Mouse (Mus musculus): ENCODE measurements at regions not wholly inside any gene's neighbourhood (a gene's known extent, or its start where the extent isn't known, plus 50 kb on each side); places are given as distances from the start of the nearest gene placed in this dataset.

DNA sequence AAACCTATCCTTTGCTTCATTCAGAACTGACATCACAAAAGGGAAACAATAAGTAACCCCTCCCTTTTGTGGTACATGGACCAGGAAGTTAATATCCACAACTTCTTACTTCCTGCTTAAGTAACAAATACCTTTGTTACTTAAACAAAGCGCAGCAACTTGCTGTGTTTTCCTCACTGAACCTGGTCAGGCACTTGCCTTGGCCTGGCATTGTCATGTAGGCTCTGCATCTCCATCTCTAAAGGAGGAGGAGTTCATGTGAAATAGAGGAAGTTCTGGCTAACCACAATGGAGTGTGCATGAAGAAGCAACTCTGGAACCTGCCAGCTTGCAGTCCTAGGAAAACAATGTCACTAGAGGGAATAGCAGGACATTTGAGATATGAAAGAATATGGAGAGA lies 806.3 kb downstream of the Tmem132b start:
- no peaks in the 10 kb centered on the region for H3K36me3 ChIP-seq
- H3K4me2 ChIP-seq (replicated peaks) = no peak overlapping the region
- no peaks in the 10 kb centered on the region for H3K4me1 ChIP-seq
- ATAC-seq (ENCODE audit: insufficient number of reproducible peaks, low FRiP score, low TSS enrichment, low read depth) = no peak
- no peak overlapping the region for H3K9ac ChIP-seq
- no peaks in the 10 kb centered on the region for H3K27me3 ChIP-seq
- H3K4me3 ChIP-seq (replicated peaks) = no peak overlapping the region
- H3K27ac ChIP-seq (replicated peaks) = no peak overlapping the region
- H3K9me3 ChIP-seq (replicated peaks) = no peaks in the 10 kb centered on the region
- 58% methylated on average over 1 of the region's 1 CpGs for WGBS

DNA sequence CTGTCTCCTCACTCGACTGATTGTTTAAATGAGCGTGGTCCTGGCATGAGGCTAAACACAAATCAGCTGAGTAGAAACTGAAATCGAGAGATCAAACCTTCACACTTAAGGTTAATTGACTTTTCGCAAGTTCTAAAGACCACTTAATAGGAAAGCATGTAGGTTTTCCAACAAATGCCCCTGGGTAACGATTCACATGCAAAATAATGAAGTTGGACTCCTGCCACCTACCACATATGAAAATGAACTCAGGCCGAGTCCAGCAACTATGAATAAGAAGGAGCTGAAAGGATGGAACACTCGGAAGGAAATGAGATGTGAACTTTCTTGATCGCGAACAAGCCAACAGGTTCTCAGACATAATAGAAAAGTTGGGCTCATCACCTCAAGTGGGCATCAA lies 812.0 kb downstream of the Tmem132b start:
- Histone ChIP-seq H3K4me2 (replicated peaks) (no peak overlapping the region), H3K27ac (replicated peaks) (no peak overlapping the region), H3K36me3 (no peaks in the 10 kb centered on the region), H3K4me3 (replicated peaks) (no peak overlapping the region), H3K27me3 (no peaks in the 10 kb centered on the region), H3K9me3 (replicated peaks) (no peaks in the 10 kb centered on the region), H3K9ac (no peak overlapping the region), H3K4me1 (no peaks in the 10 kb centered on the region)
- no peak for ATAC-seq (ENCODE audit: insufficient number of reproducible peaks, low FRiP score, low TSS enrichment, low read depth)
- 83% methylated on average over 9 of the region's 9 CpGs for WGBS

DNA sequence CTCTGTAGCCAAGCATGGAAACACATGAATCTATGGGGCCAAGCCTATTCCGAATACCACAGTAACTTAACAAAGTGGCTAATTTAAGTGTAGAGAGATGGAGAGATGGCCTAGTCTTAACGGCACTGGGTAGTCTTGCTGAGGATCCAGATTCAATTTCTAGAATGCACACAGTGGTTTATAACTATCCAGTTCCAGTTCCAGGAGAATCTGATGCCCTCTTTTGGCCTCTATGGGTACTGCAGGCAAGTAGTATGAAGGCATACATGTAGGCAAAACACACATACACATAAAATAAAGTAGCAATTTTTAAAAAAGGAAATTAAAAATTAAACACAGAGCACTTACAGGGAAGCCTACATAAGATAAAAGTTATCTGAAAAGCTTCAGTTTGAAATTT lies 819.4 kb downstream of the Tmem132b start:
- no peak overlapping the region for H3K4me2 ChIP-seq (replicated peaks)
- no peak overlapping the region for H3K27ac ChIP-seq (replicated peaks)
- no peak overlapping the region for H3K9ac ChIP-seq
- H3K36me3 ChIP-seq = no peaks in the 10 kb centered on the region
- no peak for ATAC-seq (ENCODE audit: insufficient number of reproducible peaks, low FRiP score, low TSS enrichment, low read depth)
- no peaks in the 10 kb centered on the region for H3K9me3 ChIP-seq (replicated peaks)
- H3K27me3 ChIP-seq = no peaks in the 10 kb centered on the region
- H3K4me1 ChIP-seq = no peaks in the 10 kb centered on the region
- 93% methylated on average over 2 of the region's 2 CpGs for WGBS
- no peak overlapping the region for H3K4me3 ChIP-seq (replicated peaks)

DNA sequence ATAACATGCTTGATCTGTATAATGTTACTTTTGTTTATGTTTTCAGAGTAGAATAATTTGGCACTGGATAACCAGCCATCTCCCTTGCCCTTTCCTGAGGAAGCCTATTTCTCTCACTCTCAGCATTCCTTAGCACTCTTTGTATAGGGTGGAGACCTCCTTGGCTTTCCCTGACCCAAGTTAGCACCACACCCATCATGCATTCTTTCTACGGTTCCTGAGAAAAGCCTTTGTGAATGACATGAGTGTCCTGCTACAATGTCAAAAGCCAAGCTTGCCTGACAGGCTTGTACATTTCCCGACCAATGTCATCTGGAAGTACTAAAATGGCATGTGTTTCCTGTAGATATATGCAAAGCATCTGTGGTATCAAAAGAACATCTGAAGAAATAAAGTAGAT lies 837.9 kb downstream of the Tmem132b start:
- no peak overlapping the region for H3K27ac ChIP-seq (replicated peaks)
- H3K4me1 ChIP-seq = no peaks in the 10 kb centered on the region
- no peaks in the 10 kb centered on the region for H3K9me3 ChIP-seq (replicated peaks)
- no peaks in the 10 kb centered on the region for H3K27me3 ChIP-seq
- no peak overlapping the region for H3K4me3 ChIP-seq (replicated peaks)
- no peaks in the 10 kb centered on the region for H3K36me3 ChIP-seq
- ATAC-seq (ENCODE audit: insufficient number of reproducible peaks, low FRiP score, low TSS enrichment, low read depth) = no peak
- 52% methylated on average over 2 of the region's 2 CpGs for WGBS
- no peak overlapping the region for H3K9ac ChIP-seq
- H3K4me2 ChIP-seq (replicated peaks) = no peak overlapping the region

DNA sequence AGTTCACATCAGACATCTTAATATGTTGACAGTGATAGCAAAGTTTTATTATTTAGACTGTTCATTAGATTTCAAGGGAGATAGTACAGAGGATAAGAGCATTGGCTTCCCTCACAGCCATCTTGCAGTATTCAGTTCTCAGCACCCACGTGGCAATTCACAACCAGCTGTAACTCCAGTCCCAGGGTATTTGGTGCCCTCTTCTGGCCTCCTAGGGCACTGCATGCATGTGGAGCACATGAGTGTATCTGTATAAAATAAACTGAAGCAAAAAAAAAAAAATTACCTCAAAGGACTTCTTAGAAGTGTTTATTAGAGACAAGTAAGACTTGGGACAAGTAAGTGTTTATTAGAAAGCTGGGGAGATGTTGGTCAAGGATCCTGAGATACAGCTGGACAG lies 849.3 kb upstream of the Tmem132c start:
- no peak for ATAC-seq (ENCODE audit: insufficient number of reproducible peaks, low FRiP score, low TSS enrichment, low read depth)
- no peak overlapping the region for H3K27ac ChIP-seq (replicated peaks)
- H3K4me2 ChIP-seq (replicated peaks) = no peak overlapping the region
- H3K27me3 ChIP-seq = no peaks in the 10 kb centered on the region
- H3K4me1 ChIP-seq = no peaks in the 10 kb centered on the region
- 56% methylated on average over 1 of the region's 1 CpGs for WGBS
- no peak overlapping the region for H3K9ac ChIP-seq
- H3K4me3 ChIP-seq (replicated peaks) = no peak overlapping the region
- H3K36me3 ChIP-seq = no peaks in the 10 kb centered on the region
- no peaks in the 10 kb centered on the region for H3K9me3 ChIP-seq (replicated peaks)

DNA sequence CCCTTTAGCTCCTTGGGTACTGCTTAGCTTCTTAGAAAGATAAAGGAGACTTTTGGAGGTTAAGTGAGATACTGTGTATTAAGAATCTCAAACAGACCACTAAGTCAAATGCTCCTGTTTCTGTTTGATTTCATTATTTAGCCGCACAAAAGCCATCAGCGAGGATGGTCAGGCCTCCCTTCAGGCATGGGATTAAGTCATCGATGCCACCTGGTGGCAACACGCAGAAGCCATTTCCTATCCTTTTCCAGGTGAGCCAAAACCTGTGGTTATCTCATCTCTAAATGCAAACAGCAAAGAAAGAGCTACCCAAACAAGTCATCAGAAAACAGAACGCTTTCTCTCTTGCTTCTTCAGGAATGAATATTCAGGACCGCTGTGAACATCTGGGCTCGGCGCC lies 846.3 kb upstream of the Tmem132c start:
- ATAC-seq (ENCODE audit: insufficient number of reproducible peaks, low FRiP score, low TSS enrichment, low read depth) = no peak
- Histone ChIP-seq H3K27me3 (no peaks in the 10 kb centered on the region), H3K9me3 (replicated peaks) (no peaks in the 10 kb centered on the region), H3K9ac (no peak overlapping the region), H3K36me3 (no peaks in the 10 kb centered on the region), H3K4me3 (replicated peaks) (no peak overlapping the region), H3K27ac (replicated peaks) (no peak overlapping the region), H3K4me1 (no peaks in the 10 kb centered on the region), H3K4me2 (replicated peaks) (no peak overlapping the region)
- WGBS = 43% methylated on average over 8 of the region's 8 CpGs

DNA sequence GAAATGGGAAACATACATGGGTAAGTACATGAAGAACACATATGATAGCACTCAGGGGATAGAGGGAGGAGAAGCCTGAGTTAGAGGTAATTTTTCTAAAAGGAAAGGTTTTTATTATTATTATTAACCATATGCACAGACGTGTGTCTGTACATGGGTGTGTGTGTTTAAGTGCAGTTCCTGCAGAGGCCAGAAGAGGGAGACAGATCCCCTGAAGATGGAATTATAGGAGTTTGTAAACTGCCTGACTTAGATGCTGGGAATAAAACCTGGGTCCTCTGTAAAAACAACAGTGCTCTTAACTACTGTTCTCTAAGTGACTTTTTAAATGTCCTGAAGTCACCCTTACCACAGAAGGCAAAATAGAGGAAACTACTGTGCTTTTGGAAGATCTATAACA lies 809.9 kb upstream of the Tmem132c start:
- no peak overlapping the region for H3K9ac ChIP-seq
- no peaks in the 10 kb centered on the region for H3K27me3 ChIP-seq
- no peak overlapping the region for H3K4me2 ChIP-seq (replicated peaks)
- ATAC-seq (ENCODE audit: insufficient number of reproducible peaks, low FRiP score, low TSS enrichment, low read depth) = no peak
- WGBS = 79% methylated on average over 1 of the region's 1 CpGs
- peaks cover 6% of the 10 kb centered on the region; the same call in 1 of the 2 replicates for H3K9me3 ChIP-seq (replicated peaks)
- no peak overlapping the region for H3K27ac ChIP-seq (replicated peaks)
- H3K4me3 ChIP-seq (replicated peaks) = no peak overlapping the region
- H3K36me3 ChIP-seq = no peaks in the 10 kb centered on the region
- no peaks in the 10 kb centered on the region for H3K4me1 ChIP-seq

DNA sequence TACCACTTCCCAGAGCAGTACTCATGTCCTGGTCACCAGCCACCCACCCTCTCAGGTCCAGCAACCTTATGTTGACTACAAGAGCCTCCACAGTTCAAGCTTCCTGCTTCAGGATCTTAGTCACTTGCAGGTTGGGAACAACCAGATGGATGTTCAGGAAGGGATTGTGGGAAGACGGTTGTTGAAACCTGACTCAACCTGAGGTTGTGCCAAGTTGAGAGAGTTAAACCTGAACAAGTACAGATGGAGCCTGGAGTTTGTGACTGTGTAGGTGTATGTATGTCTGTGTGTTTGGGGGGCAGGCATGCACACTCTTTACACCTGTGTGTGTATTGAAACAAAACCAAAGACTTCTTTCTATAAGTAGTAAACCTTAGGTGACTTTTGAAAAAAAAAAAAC lies 802.9 kb upstream of the Tmem132c start:
- Histone ChIP-seq H3K27me3 (no peaks in the 10 kb centered on the region), H3K9ac (no peak overlapping the region), H3K9me3 (replicated peaks) (no peaks in the 10 kb centered on the region), H3K27ac (replicated peaks) (no peak overlapping the region), H3K4me1 (no peaks in the 10 kb centered on the region), H3K4me2 (replicated peaks) (no peak overlapping the region), H3K36me3 (no peaks in the 10 kb centered on the region), H3K4me3 (replicated peaks) (no peak overlapping the region)
- no peak for ATAC-seq (ENCODE audit: insufficient number of reproducible peaks, low FRiP score, low TSS enrichment, low read depth)
- 89% methylated on average over 1 of the region's 1 CpGs for WGBS

DNA sequence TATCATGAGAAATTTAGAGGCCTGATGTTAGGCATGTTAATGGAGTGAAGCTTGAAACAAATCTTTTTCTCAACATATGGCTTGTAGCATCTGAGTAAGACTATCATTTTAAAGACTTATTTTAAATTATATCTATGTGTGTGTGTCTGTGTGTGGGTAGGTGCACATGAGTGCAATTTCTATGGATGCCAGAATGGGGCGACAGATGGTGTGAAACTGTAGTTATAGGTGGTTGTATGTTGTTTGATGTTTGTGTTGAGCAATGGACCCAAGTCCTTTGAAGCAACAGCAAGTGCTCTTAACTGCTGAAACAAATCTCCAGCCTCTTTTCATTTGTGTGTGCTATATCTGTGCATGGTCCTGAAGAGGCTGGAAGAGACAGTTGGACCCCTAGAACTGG lies 801.1 kb upstream of the Tmem132c start:
- H3K36me3 ChIP-seq = no peaks in the 10 kb centered on the region
- WGBS = 91% methylated on average over 1 of the region's 1 CpGs
- no peak overlapping the region for H3K27ac ChIP-seq (replicated peaks)
- ATAC-seq (ENCODE audit: insufficient number of reproducible peaks, low FRiP score, low TSS enrichment, low read depth) = no peak
- H3K4me2 ChIP-seq (replicated peaks) = no peak overlapping the region
- H3K9me3 ChIP-seq (replicated peaks) = no peaks in the 10 kb centered on the region
- no peaks in the 10 kb centered on the region for H3K4me1 ChIP-seq
- H3K4me3 ChIP-seq (replicated peaks) = no peak overlapping the region
- H3K27me3 ChIP-seq = no peaks in the 10 kb centered on the region
- H3K9ac ChIP-seq = no peak overlapping the region

DNA sequence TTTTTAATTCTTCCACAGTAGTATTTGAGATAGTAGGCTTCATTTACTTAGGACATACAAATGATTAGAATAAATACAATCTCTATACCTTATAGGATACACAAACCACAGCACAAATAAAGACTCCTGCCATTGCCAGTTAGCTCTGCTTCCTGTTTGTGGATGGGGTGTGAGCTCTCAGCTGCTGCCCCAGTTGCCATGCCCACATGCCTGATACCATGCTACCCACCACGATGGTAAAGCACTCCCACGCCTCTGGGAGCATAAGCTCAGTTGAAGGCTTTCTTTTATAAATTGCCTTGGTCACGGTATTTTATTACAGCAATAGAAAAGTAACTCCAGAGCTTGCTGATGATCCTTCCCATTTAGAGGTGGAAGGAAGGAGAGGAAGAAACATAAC lies 765.8 kb upstream of the Tmem132c start:
- Histone ChIP-seq H3K9me3 (replicated peaks) (no peaks in the 10 kb centered on the region), H3K36me3 (no peaks in the 10 kb centered on the region), H3K27me3 (no peaks in the 10 kb centered on the region), H3K4me1 (no peaks in the 10 kb centered on the region), H3K9ac (no peak overlapping the region), H3K4me3 (replicated peaks) (no peak overlapping the region), H3K27ac (replicated peaks) (no peak overlapping the region), H3K4me2 (replicated peaks) (no peak overlapping the region)
- ATAC-seq (ENCODE audit: insufficient number of reproducible peaks, low FRiP score, low TSS enrichment, low read depth) = no peak
- WGBS = 70% methylated on average over 3 of the region's 3 CpGs

DNA sequence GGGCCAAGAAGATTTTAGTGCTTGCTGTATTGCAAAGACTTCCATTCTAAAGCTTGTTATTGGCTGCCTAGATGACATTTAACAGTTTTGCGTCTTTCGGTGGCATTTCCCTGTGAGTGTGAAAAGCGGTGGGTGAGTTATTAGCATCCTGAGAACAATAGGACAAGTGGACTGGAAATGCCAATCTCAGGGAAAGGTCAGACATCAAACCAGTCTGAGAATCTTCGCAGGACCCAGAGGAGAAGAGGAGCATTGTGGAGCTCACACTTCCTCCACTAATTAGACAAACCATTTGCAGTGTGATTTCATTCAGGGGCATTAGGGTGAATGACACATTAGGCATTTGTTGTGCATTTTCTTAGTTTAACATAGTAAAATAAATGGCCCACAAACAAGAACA lies 719.5 kb upstream of the Tmem132c start:
- H3K9me3 ChIP-seq (replicated peaks) = no peaks in the 10 kb centered on the region
- no peaks in the 10 kb centered on the region for H3K36me3 ChIP-seq
- H3K4me3 ChIP-seq (replicated peaks) = no peak overlapping the region
- ATAC-seq (ENCODE audit: insufficient number of reproducible peaks, low FRiP score, low TSS enrichment, low read depth) = no peak
- no peaks in the 10 kb centered on the region for H3K27me3 ChIP-seq
- no peak overlapping the region for H3K27ac ChIP-seq (replicated peaks)
- H3K4me2 ChIP-seq (replicated peaks) = no peak overlapping the region
- no peak overlapping the region for H3K9ac ChIP-seq
- H3K4me1 ChIP-seq = no peaks in the 10 kb centered on the region
- 63% methylated on average over 4 of the region's 4 CpGs for WGBS

DNA sequence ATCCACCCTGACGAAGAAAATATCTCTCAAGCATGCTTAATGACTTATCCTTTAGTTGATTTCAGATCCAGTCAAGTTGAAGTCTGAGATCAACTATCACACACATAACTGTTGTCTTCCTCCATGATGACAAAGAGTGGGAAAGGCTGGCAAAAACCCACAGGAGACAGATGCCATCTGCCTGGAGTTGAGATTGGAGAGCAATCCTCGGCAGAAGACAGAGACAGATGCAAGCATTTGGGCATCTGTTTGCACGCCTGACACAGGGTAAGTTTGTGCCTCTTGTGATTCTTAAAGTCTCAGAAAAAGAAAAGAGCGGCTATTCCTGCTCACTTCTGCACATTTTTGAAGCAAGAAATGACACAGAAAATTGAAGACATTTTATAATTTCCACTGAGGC lies 715.7 kb upstream of the Tmem132c start:
- WGBS = 74% methylated on average over 4 of the region's 4 CpGs
- H3K4me3 ChIP-seq (replicated peaks) = no peak overlapping the region

More for the DNA sequence above, 715.7 kb upstream of the Tmem132c start:
- no peak for ATAC-seq (ENCODE audit: insufficient number of reproducible peaks, low FRiP score, low TSS enrichment, low read depth)
- H3K27ac ChIP-seq (replicated peaks) = no peak overlapping the region
- H3K36me3 ChIP-seq = no peaks in the 10 kb centered on the region
- no peaks in the 10 kb centered on the region for H3K27me3 ChIP-seq
- H3K9me3 ChIP-seq (replicated peaks) = no peaks in the 10 kb centered on the region
- H3K9ac ChIP-seq = no peak overlapping the region
- no peak overlapping the region for H3K4me2 ChIP-seq (replicated peaks)
- H3K4me1 ChIP-seq = no peaks in the 10 kb centered on the region

Measured in embryonic facial prominence, embryonic 15.5 days (tissue).